Mouse (Mus musculus): Measurements from ENCODE around the gene Vsnl1.

Vsnl1 gene

GRCm38 (mm10) chr12:11436497-11437265 is at the start of gene Vsnl1:
TSS of gene Vsnl1 (minus strand) at chr12:11436613.
- peak; percentile 88 for DNase-seq (ENCODE audit: low spot score)

DNA sequence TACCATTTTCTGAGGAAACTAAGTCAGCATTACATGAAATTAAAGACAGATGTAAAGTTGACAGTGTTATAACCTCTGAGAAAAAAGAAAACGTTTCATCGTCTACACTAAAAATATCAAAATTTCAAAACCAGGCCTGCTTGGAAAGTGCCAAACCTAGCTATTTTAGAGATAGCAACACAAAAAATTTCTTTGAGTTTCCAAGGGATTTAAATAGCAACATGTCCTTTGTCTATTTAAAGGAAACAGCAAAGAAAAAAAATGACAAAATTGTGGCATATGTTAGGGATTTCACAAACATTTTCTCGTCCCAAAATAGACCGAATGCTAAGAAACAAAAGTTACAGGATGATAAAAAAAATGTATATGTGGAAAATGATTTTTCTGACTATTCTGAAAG is 20.2 kb upstream of the Vsnl1 start:
- DNase-seq (ENCODE audit: low spot score), result no peak

GRCm38 (mm10) chr12:11456213-11456612 is 19.8 kb upstream of the Vsnl1 start:
- DNase-seq (ENCODE audit: low spot score), result no peak

DNA sequence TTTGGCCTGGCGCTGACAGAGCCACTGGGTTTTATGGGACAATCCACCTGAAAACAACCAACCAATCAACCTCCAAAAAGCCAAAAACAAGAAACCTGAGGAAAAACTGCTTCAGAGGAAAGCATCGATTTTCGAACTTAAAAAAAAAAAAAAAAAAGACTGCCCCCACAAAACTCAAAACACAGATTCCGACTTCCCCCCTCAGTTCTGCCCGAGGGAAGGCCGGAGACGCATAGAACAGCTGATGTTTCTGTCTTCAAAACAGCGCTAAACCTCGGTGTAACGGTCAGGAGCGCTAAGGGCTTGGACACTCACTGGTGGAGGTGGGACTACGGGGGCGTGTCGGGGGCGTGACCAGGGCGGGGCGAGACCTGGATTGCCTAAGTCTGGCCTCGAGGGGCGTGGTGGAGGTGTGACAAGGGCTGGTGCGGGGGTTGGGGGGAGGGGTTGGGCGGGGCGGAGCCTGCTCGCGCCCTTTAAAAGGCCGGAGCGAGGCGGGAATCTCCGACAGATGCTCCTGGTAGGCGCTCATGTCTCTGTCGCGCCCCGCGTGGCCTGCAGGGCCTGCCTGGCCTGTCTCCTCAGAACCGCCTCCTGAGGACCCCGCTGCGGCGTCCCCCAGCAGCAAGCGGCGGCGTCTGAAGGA is 19.3 kb upstream of the Vsnl1 start, which contains the start of gene Rad51ap2:
Rad51ap2 (plus strand) TSS at position 531 of the 646 bp plus-strand sequence.
- peak; percentile 94 for DNase-seq (ENCODE audit: low spot score)

DNA sequence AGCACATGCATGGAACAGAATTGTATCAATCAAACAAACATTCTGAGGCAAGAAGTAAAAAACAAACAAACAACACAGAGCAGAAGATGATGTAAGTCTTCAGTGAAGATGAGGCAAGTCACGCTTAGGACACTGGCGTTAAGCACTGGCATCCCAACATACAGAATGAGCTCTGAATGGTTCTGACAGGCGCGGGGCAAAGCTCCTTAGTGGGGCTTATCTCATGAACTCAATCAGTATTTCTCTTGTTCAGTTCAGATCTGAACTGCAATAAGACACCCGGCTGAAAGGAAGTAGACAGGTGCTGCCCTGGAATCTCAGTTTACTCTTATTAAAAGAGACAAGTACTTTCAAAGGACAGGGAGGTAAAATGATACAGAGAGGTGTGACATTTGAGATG is 17.7 kb upstream of the Vsnl1 start:
- no peak for DNase-seq (ENCODE audit: low spot score)

DNA sequence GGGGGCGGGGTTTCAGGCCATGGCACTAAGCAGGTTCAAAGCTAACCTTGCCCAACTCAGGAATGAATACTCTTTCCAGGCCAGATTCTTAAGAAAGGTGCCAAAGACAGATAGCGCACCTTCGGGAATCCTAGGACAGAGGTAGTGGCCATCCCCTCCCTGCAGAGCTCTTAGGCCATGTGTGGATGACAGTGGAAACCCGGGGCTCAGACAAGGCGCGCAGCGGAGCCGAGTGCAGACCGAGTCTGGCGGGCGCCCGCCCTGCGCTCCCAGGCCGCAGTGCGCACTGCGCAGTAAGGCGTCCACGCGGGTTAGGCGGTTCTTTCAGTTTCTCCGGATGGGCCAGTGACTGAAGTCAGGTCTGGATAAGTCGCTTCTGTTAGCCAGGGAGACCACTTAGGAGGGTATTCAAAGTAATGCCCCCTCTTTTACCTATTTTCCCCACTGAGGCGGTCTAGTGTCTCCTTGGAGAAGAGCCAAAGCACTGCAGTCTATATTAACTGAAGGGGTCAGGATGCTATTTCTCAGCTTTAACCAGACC is 1.6 kb upstream of the Vsnl1 start:
- DNase-seq (ENCODE audit: low spot score), result no peak

- DNase-seq (ENCODE audit: low spot score), result peak; percentile 84
These were observed 973 bp upstream of the Vsnl1 start for GRCm38 (mm10) chr12:11437266-11437906.

DNA sequence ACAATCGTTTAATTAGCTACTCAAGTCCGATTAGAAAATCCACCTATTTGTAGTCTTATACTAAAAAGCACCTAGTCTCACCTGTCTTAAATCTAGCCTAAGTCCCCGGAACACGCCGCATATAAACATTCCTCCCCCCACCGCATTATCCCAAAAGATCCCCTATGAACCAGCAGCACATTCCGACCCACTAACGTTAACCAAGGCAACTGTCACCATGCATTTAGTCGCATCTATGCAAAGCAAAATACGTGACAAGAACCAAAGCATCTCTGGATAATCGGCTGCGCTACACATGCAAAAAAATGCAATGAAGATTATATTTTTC is 426 bp downstream of the Vsnl1 start:
- no peak for DNase-seq (ENCODE audit: low spot score)

GRCm38 (mm10) chr12:11435246-11436022 is 979 bp downstream of the Vsnl1 start:
- peak; percentile 16 for DNase-seq (ENCODE audit: low spot score)

GRCm38 (mm10) chr12:11434446-11434845 is 2.0 kb downstream of the Vsnl1 start:
- DNase-seq (ENCODE audit: low spot score), result no peak

DNA sequence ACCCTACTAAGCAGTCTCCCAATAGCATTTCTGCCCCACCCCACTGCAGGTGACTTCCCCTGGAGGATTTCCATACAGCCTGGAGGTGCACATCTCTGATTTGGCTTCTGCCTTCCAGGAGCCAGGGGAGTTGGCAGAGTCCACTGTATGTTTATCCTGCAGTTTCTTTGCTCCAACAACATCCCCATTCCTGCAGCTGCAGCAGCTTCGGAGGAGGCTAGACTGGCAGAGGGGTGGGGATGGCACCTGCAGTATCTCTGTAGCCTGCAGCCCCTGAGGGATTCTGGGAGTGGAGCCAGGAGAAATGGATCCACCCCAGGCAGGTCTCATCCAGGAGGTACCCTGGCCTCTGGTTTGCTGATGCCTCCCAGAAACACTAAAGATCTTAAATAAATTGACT is 2.7 kb downstream of the Vsnl1 start:
- no peak for DNase-seq (ENCODE audit: low spot score)

GRCm38 (mm10) chr12:11433126-11433525 is 3.3 kb downstream of the Vsnl1 start:
- no peak for DNase-seq (ENCODE audit: low spot score)

GRCm38 (mm10) chr12:11427396-11427795 is 9.0 kb downstream of the Vsnl1 start:
- DNase-seq (ENCODE audit: low spot score), result no peak

DNA sequence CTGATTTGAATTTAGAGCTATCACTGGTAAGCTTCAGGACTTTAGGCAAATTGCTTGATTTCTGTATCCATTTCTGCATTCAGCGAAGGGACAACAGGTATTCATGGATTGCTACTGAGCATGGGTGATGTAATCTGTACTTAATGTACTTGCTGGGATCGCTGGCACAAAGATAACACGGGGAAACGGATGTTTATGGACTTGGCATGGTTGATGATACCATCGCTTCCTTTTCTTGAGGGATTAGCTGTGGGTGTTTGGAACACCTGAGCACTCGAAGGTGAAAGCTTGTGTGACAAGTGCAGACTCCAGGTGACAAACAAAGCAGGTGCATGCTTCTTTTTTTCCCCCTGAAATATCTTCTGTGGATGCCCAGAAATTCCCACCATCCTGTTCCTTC is 18.3 kb downstream of the Vsnl1 start:
- DNase-seq (ENCODE audit: low spot score), result no peak

DNA sequence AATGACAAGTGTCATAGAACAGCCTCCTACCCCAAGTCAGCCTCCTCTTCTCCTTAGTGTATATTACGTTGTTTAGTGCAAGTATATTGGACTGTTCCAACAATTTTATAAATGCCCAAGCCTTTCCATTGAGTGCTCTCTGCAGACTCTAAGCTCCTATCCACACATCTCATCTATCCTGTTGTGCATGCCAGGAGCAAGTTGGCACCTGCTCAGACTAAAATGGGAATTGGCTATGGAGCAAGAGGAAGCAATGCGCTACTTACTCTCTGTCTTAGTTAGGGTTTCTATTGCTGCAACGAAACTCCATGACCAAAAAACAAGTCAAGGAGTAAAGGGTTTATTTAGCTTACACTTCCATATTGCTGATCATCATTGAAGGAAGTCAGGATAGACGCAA is 28.7 kb downstream of the Vsnl1 start:
- no peak for DNase-seq (ENCODE audit: low spot score)

DNA sequence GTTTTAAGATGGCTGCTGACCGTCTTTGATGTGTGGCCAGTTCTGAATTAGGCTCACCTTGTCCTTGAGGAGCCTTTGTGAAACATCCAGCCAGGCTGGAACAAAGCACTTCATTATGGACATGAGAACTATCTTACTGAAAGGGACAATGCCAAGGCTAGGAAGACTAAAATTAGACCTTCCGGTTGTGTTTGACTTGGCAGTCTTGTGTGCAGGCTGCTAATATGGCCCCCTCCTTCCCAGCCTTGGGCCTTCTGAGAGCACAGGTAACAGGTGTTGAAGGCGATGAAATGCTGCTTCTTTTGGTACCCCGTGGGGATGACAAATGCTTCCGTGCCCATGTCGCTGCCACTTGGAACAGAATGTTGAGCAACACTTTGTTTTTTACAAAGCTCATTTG is 37.6 kb downstream of the Vsnl1 start:
- no peak for DNase-seq (ENCODE audit: low spot score)

GRCm38 (mm10) chr12:11397029-11397428 is 39.4 kb downstream of the Vsnl1 start:
- no peak for DNase-seq (ENCODE audit: low spot score)

GRCm38 (mm10) chr12:11395470-11395869 is 40.9 kb downstream of the Vsnl1 start:
- no peak for DNase-seq (ENCODE audit: low spot score)

DNA sequence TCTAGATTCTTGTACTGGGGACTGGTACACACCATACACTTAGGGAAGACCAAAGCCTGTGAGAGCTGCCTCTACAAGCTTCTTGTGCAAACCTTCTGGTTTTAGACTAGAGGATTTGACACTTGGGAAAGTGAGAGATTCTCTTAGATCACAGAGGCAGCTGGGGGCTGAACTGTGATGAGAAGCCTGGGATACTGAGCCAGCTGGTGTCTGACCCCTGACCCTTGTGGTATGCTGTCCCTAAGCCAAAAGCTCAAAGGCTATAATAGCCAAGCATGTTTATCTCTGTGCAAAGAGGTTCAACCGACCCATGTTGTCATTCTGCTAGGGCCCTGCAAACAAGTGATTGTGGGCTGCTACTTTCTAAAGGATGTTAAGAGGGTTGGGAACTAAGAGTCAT is 43.9 kb downstream of the Vsnl1 start:
- DNase-seq (ENCODE audit: low spot score), result peak; percentile 69

- peak; percentile 27 for DNase-seq (ENCODE audit: low spot score)
These were observed 45.0 kb downstream of the Vsnl1 start for GRCm38 (mm10) chr12:11391244-11391949.

DNA sequence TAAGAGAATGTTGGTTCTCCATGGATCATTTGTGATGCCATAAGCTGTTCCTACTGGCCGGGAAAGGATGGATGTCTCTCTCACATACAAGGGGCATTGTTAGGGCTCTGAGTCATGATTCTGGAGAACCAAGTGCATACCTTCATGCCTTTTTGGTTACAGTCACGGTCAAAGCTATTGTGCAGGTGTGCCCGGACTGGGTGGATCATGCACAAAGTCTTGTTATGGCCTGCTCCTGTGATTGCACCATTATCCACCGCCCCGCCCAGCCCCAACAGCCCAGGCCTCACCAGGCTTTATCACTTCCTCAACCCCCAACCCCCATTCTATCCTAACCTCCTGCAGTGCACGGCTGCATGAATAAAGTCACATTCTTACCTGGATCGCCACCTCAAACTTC is 47.3 kb downstream of the Vsnl1 start:
- DNase-seq (ENCODE audit: low spot score), result no peak

- no peak for DNase-seq (ENCODE audit: low spot score)
These were observed 51.7 kb downstream of the Vsnl1 start for GRCm38 (mm10) chr12:11384754-11385153.
